Mouse (Mus musculus): Measurements from ENCODE around the gene Bbox1. TPM values are rescaled to one million over a fixed set of nuclear protein-coding genes. Genes with fewer than 3 reads are reported as not detected.

The Bbox1 gene
- polyA plus RNA-seq, 1 experiment: not detected

GRCm38 (mm10) chr2:110220492-110220891 is 93.9 kb downstream of the Bbox1 start:
- Histone ChIP-seq H3K4me3 (ENCODE audit: insufficient read depth, low read depth, low read length) (no peak overlapping the region), H3K4me1 (ENCODE audit: control insufficient read depth, insufficient read depth, insufficient read length, low read length) (no peaks in the 10 kb centered on the region), H3K27ac (replicated peaks; ENCODE audit: low read depth, low read length) (no peak overlapping the region)

- H3K4me3 ChIP-seq (ENCODE audit: insufficient read depth, low read depth, low read length): no peak overlapping the region
- H3K27ac ChIP-seq (replicated peaks; ENCODE audit: low read depth, low read length): no peak overlapping the region
- peaks cover 4% of the 10 kb centered on the region; the same call in 1 of the 2 replicates for H3K4me1 ChIP-seq (ENCODE audit: control insufficient read depth, insufficient read depth, insufficient read length, low read length)
Observed at GRCm38 (mm10) chr2:110215685-110216058, 98.7 kb downstream of the Bbox1 start.

- no peak overlapping the region for H3K27ac ChIP-seq (replicated peaks; ENCODE audit: low read depth, low read length)
- H3K4me1 ChIP-seq (ENCODE audit: control insufficient read depth, insufficient read depth, insufficient read length, low read length): peaks cover 6% of the 10 kb centered on the region; the same call in 1 of the 2 replicates
- no peak overlapping the region for H3K4me3 ChIP-seq (ENCODE audit: insufficient read depth, low read depth, low read length)
Observed at GRCm38 (mm10) chr2:110214991-110215684, 99.2 kb downstream of the Bbox1 start.

- H3K27ac ChIP-seq (replicated peaks; ENCODE audit: low read depth, low read length): no peak overlapping the region
- H3K4me1 ChIP-seq (ENCODE audit: control insufficient read depth, insufficient read depth, insufficient read length, low read length): peaks cover 6% of the 10 kb centered on the region; the same call in 1 of the 2 replicates
- no peak overlapping the region for H3K4me3 ChIP-seq (ENCODE audit: insufficient read depth, low read depth, low read length)
Observed at GRCm38 (mm10) chr2:110214278-110214677, 100.1 kb downstream of the Bbox1 start.

Other genes starting within 250 kb of the Bbox1 start
- 5.9 and 6.3 TPM in 2 replicates for gene Fibin, start 48.6 kb upstream of the Bbox1 start, polyA plus RNA-seq (2012; ENCODE audit: insufficient read depth, insufficient read length, missing spikeins)

All from brown adipose tissue, adult 24 weeks (tissue).